Mouse (Mus musculus): ENCODE data around the gene Disc1.

GRCm38 (mm10) chr8:125053505-125054435 is at the start of gene Disc1:
- TF ChIP-seq CTCF (IDR thresholded peaks at IDR 0.05; ENCODE audit: insufficient read depth, low read length) (no peak), POLR2A (IDR thresholded peaks at IDR 0.05; ENCODE audit: borderline replicate concordance, extremely low read depth, low read depth, low read length) (no peak)

All from lung, adult 2 months (tissue).